Mouse (Mus musculus) lung, postnatal 0 days (tissue): ENCODE measurements around the gene Irf9. TPM values are rescaled to one million over a fixed set of nuclear protein-coding genes. Genes with fewer than 3 reads are reported as not detected.

Experiments
- ATAC-seq: fragments of 200-750 bp; cut with Nextera tagmentation; 2 replicates; pipeline ENCODE4 v1.8.0; 2017; ENCODE audit warnings: moderate library complexity
- DNase-seq: peaks from one replicate; pipeline ENCODE4 v3.0.0-alpha.2; 2016; ENCODE audit warnings: low spot score
- H3K27ac ChIP-seq: fragments of 300-500 bp; sonication (generic); 2 replicates; pipeline ENCODE4 v1.5.1; 2014; ENCODE audit warnings: antibody characterized with exemption, mild to moderate bottlenecking, low read length, mixed read lengths
- H3K27me3 ChIP-seq: fragments of 300-500 bp; sonication (generic); replicated peaks from 2 replicates; pipeline ENCODE4 v1.6.1; 2014; ENCODE audit warnings: low read length, mixed read lengths; ENCODE audit not compliant: insufficient read depth
- H3K36me3 ChIP-seq: fragments of 300-500 bp; sonication (generic); 2 replicates; pipeline ENCODE4 v1.6.1; 2014; ENCODE audit warnings: low read length, mixed read lengths; ENCODE audit not compliant: insufficient read depth
- H3K4me1 ChIP-seq: fragments of 300-500 bp; sonication (generic); 2 replicates; pipeline ENCODE4 v1.6.1; 2014; ENCODE audit warnings: antibody characterized with exemption, low read depth, low read length, mixed read lengths; ENCODE audit not compliant: insufficient read depth
- H3K4me2 ChIP-seq: fragments of 300-500 bp; sonication (generic); replicated peaks from 2 replicates; pipeline ENCODE4 v1.6.1; 2014; ENCODE audit warnings: low read depth, mild to moderate bottlenecking, low read length, moderate library complexity, mixed read lengths
- H3K4me3 ChIP-seq: fragments of 300-500 bp; sonication (generic); 2 replicates; pipeline ENCODE4 v1.5.1; 2014; ENCODE audit warnings: low read depth, low read length
- H3K9ac ChIP-seq: fragments of 300-500 bp; sonication (generic); replicated peaks from 2 replicates; pipeline ENCODE4 v1.6.1; 2014; ENCODE audit warnings: low read depth, mild to moderate bottlenecking
- H3K9me3 ChIP-seq: fragments of 300-500 bp; sonication (generic); 2 replicates; pipeline ENCODE4 v1.6.1; 2016; ENCODE audit warnings: low read length, mixed read lengths
- CTCF ChIP-seq: IDR thresholded peaks from 2 replicates; pipeline ENCODE4 v1.5.1; 2016; ENCODE audit warnings: antibody characterized with exemption, mild to moderate bottlenecking
- EP300 ChIP-seq: IDR thresholded peaks from 2 replicates; pipeline ENCODE4 v1.6.1; 2016; ENCODE audit warnings: antibody characterized with exemption, mild to moderate bottlenecking, control low read depth
- WGBS: fragments of 180-500 bp; shearing (Covaris S2); extraction: QIAGEN DNeasy Blood & Tissue Kit; methylation state at CpG from one replicate; pipeline ENCODE4 v1.1.7; 2014; 5-methylcytosine and 5-hydroxymethylcytosine counted together
- polyA plus RNA-seq: library from polyadenylated mRNA; unstranded; fragments of >200 nt; fragmentation: Nextera tagmentation; extraction: Ambion mirVana; gene quantifications from 2 replicates; pipeline ENCODE4 v1.2.1, GENCODE M21; 2015

The Irf9 gene
- polyA plus RNA-seq, 1 experiment from 2014 or later = 29.5 TPM

DNA sequence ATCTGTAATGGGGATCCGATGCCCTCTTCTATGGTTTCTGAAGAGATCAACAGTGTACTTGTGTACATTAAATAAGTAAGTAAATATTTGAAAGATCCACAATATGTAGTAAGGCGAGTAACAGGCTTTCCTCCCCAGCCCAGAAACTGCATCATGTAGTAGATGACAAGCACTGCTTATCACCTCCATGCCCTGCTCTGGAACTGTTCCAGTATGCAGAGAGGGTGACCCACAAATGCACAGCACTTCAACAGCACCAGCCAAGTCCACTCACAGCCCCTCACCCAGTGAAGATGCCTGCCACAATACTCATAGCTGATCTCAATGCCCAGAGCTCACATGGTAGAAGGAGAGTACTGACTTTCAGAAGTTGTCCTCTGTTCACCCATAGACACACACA lies 32.8 kb upstream of the Irf9 start:
- Histone ChIP-seq H3K4me2 (no peak overlapping the region), H3K36me3 (peaks cover 3% of the 10 kb centered on the region; the same call in 1 of the 2 replicates), H3K27me3 (no peaks in the 10 kb centered on the region), H3K9ac (no peak overlapping the region), H3K27ac (no peak overlapping the region), H3K4me1 (peaks cover 3% of the 10 kb centered on the region; the same call in 1 of the 2 replicates), H3K4me3 (no peak overlapping the region), H3K9me3 (no peaks in the 10 kb centered on the region)
- DNase-seq (no peak), ATAC-seq (no peak)
- TF ChIP-seq CTCF (no peak), EP300 (no peak)
- 71% methylated on average over 2 of the region's 2 CpGs for WGBS

- H3K27ac ChIP-seq = no peak overlapping the region
- ATAC-seq = no peak
- H3K9me3 ChIP-seq = no peaks in the 10 kb centered on the region
Measured at GRCm38 (mm10) chr14:55571760-55572159, 31.6 kb upstream of the Irf9 start.

DNA sequence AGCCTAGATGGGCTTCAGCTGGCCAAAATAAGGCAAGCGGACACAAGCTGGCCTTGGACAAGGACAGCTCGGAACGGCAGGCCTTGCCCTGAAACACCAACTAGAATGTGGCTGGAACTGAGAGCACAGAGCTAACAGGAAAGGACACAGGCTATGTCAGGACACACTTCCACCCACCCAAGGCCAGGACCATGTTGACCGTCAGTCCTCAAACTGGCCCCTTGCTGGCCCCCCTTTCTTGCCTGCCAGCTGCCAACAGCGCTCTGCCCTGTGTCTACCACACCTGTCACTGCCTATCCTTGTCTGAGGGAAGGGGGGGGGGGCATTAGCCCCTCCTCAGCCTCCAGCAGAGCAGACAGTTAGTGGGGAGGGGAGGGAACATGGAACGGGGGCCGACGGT lies 28.1 kb upstream of the Irf9 start, which contains the start of gene Fitm1:
Gene Fitm1, plus strand, starts transcription at position 316 of the 400 bp plus-strand sequence.
- no peaks in the 10 kb centered on the region for H3K9me3 ChIP-seq
- WGBS = 64% methylated on average over 8 of the region's 8 CpGs
- H3K4me1 ChIP-seq = peaks cover 3% of the 10 kb centered on the region; the same call in 1 of the 2 replicates
- no peak within 1 kb of the TSS for H3K4me3 ChIP-seq
- H3K27ac ChIP-seq = peak within 1 kb of the TSS; percentile 69
- H3K4me2 ChIP-seq = no peak within 1 kb of the TSS
- no peaks in the 10 kb centered on the region for H3K27me3 ChIP-seq
- ATAC-seq (no peak), DNase-seq (no peak)
- TF ChIP-seq EP300 (no peak), CTCF (no peak)
- 0 out of 2 replicates have a peak, but pooled peaks cover 4% of the 10 kb centered on the region for H3K36me3 ChIP-seq
- H3K9ac ChIP-seq = no peak within 1 kb of the TSS; the same call in 1 of the 2 replicates

More at GRCm38 (mm10) chr14:55571760-55572159, 31.6 kb upstream of the Irf9 start:
- H3K4me1 ChIP-seq = peaks cover 3% of the 10 kb centered on the region; the same call in 1 of the 2 replicates
- no peaks in the 10 kb centered on the region for H3K27me3 ChIP-seq
- TF ChIP-seq CTCF (no peak), EP300 (no peak)
- no peak for DNase-seq
- no peaks in the 10 kb centered on the region; the same call in 1 of the 2 replicates for H3K36me3 ChIP-seq
- H3K9ac ChIP-seq = no peak overlapping the region
- no peak overlapping the region for H3K4me2 ChIP-seq
- H3K4me3 ChIP-seq = no peak overlapping the region

GRCm38 (mm10) chr14:55575711-55576110 lies 27.7 kb upstream of the Irf9 start:
- Histone ChIP-seq H3K36me3 (0 out of 2 replicates have a peak, but pooled peaks cover 8% of the 10 kb centered on the region), H3K4me2 (no peak overlapping the region), H3K9ac (no peak overlapping the region), H3K27ac (peak overlapping the region; percentile 69), H3K9me3 (no peaks in the 10 kb centered on the region), H3K4me1 (peaks cover 3% of the 10 kb centered on the region; the same call in 1 of the 2 replicates), H3K27me3 (no peaks in the 10 kb centered on the region), H3K4me3 (no peak overlapping the region)
- WGBS = 65% methylated on average over 12 of the region's 13 CpGs
- ATAC-seq (no peak), DNase-seq (no peak)
- no peak for TF ChIP-seq CTCF
- no peak for TF ChIP-seq EP300

GRCm38 (mm10) chr14:55576376-55576775 lies 27.0 kb upstream of the Irf9 start:
- no peaks in the 10 kb centered on the region for H3K27me3 ChIP-seq
- DNase-seq (peak; percentile 55), ATAC-seq (peak; percentile 11; the same call in 1 of the 2 replicates)
- peaks cover 3% of the 10 kb centered on the region; the same call in 1 of the 2 replicates for H3K4me1 ChIP-seq
- peaks cover 12% of the 10 kb centered on the region; the same call in 1 of the 2 replicates for H3K36me3 ChIP-seq
- no peak overlapping the region; the same call in 1 of the 2 replicates for H3K9ac ChIP-seq
- WGBS = 46% methylated on average over 16 of the region's 16 CpGs
- peak overlapping the region; percentile 59; the same call in 1 of the 2 replicates for H3K27ac ChIP-seq
- no peaks in the 10 kb centered on the region for H3K9me3 ChIP-seq
- H3K4me2 ChIP-seq = no peak overlapping the region
- no peak for TF ChIP-seq CTCF
- no peak for TF ChIP-seq EP300
- no peak overlapping the region for H3K4me3 ChIP-seq

- peak; percentile 92 for ATAC-seq
- H3K9ac ChIP-seq = peak within 1 kb of the TSS; percentile 92
- peak; percentile 97 for DNase-seq
- WGBS = 3% methylated on average over 26 of the region's 32 CpGs
- H3K4me3 ChIP-seq = peak within 1 kb of the TSS; percentile 92
- TF ChIP-seq EP300 (peak; percentile 88), CTCF (no peak)
- peaks cover 15% of the 10 kb centered on the region; the same call in 1 of the 2 replicates for H3K36me3 ChIP-seq
- H3K9me3 ChIP-seq = no peaks in the 10 kb centered on the region
- H3K4me1 ChIP-seq = peaks cover 3% of the 10 kb centered on the region; the same call in 1 of the 2 replicates
- peak within 1 kb of the TSS; percentile 91 for H3K27ac ChIP-seq
- no peaks in the 10 kb centered on the region for H3K27me3 ChIP-seq
- peak within 1 kb of the TSS; percentile 93 for H3K4me2 ChIP-seq
Measured at GRCm38 (mm10) chr14:55577871-55578667, 25.3 kb upstream of the Irf9 start, which contains the start of gene Psme1. TSS of gene Psme1 (plus strand) at chr14:55578123.
